Mouse (Mus musculus): ENCODE results near the gene Bptf. TPM values are rescaled to one million over a fixed set of nuclear protein-coding genes. Genes with fewer than 3 reads are reported as not detected.
"Not testable (repeated sequence)": the region's sequence is repeated elsewhere in the genome, so short reads cannot be mapped to it uniquely, and the experiment has no call there.

Bptf gene
- polyA plus RNA-seq, 1 experiment from 2014 or later: 14.4 TPM

DNA sequence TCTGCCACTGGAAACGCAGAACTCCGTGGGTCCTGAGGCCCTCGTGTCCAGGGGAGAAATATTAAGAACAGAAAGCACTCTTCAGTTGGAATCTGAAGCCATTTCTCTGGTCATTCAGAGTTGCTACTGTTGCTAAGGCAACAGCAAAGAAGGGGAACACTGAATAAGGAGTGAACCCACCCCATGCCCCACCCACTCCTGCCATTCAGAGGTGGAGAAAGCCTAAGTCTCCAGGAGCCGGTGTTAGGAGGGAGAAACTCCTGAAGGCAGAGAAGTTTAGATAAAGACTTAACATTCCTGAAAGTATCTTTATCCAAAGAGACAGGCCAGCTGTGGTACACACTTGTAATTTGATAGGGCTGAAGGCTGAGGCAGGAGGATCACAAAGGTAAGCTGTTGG is 112.6 kb downstream of the Bptf start:
- H3K9ac ChIP-seq (ENCODE audit: low read depth, low read length): no peak overlapping the region
- H3K27ac ChIP-seq (ENCODE audit: low read depth, low read length): no peak overlapping the region
- WGBS: 74% methylated on average over 4 of the region's 4 CpGs
- H3K4me1 ChIP-seq (replicated peaks; ENCODE audit: control insufficient read depth, insufficient read depth, low read length): no peaks in the 10 kb centered on the region
- no peaks in the 10 kb centered on the region for H3K27me3 ChIP-seq (replicated peaks; ENCODE audit: control insufficient read depth, insufficient read depth, low read length)
- no peak overlapping the region for H3K4me2 ChIP-seq (replicated peaks; ENCODE audit: low read depth)
- H3K36me3 ChIP-seq (ENCODE audit: control insufficient read depth, insufficient read depth): no peaks in the 10 kb centered on the region
- H3K9me3 ChIP-seq (ENCODE audit: control insufficient read depth): no peaks in the 10 kb centered on the region
- no peak for ATAC-seq
- no peak overlapping the region for H3K4me3 ChIP-seq (ENCODE audit: low read depth, low read length)
- TF ChIP-seq CTCF (IDR thresholded peaks at IDR 0.05; ENCODE audit: low read depth): no peak

DNA sequence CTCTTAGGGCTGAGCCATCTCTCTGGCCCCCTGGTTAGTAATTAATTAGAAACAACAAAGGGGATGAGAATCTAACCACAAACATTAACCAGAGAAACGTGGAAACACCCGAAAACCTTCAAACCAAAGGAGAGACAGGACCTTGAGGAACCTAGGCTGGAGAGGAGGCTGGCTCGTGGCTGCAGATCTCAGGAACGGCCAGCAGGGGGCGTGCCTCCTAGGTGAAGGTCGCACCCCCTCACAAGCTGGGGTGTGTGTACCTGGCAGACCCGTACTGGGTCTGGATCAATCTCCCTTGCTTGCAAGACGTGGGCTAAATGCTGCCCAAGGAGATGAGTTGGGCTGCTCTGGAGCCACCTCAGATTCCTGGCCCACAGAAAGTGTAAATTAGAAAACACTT is 113.3 kb downstream of the Bptf start:
- H3K4me2 ChIP-seq (replicated peaks; ENCODE audit: low read depth): no peak overlapping the region
- H3K4me1 ChIP-seq (replicated peaks; ENCODE audit: control insufficient read depth, insufficient read depth, low read length): no peaks in the 10 kb centered on the region
- no peak overlapping the region for H3K27ac ChIP-seq (ENCODE audit: low read depth, low read length)
- no peak for ATAC-seq
- H3K36me3 ChIP-seq (ENCODE audit: control insufficient read depth, insufficient read depth): no peaks in the 10 kb centered on the region
- H3K9me3 ChIP-seq (ENCODE audit: control insufficient read depth): no peaks in the 10 kb centered on the region
- H3K27me3 ChIP-seq (replicated peaks; ENCODE audit: control insufficient read depth, insufficient read depth, low read length): no peaks in the 10 kb centered on the region
- 41% methylated on average over 8 of the region's 8 CpGs for WGBS
- peak; percentile 72 for TF ChIP-seq CTCF (IDR thresholded peaks at IDR 0.05; ENCODE audit: low read depth)
- no peak overlapping the region for H3K9ac ChIP-seq (ENCODE audit: low read depth, low read length)
- H3K4me3 ChIP-seq (ENCODE audit: low read depth, low read length): no peak overlapping the region

DNA sequence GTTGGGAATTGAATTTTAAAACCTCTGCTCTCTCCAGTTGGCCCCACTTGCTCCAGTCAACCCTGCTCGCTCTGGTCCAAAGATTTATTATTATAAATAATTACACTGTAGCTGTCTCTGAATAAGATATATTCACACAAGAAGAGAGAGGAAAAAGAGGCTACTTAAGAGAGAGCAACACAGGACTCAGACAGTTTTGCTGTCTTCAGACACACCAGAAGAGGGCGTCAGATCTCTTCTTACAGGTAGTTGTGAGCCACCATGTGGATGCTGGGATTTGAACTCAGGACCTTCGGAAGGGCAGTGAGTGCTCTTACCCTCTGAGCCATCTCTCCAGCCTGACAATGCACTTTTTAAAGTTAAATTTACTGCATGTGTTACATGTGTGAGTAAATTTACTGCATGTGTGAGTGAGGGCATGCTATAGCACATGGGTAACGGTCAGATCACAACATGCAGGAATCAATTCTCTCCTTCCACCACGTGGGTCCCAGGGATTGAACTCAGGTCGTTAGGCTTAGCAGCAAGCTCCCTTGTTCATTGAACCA is 114.5 kb downstream of the Bptf start:
- H3K4me1 ChIP-seq (replicated peaks; ENCODE audit: control insufficient read depth, insufficient read depth, low read length): no peaks in the 10 kb centered on the region
- H3K27ac ChIP-seq (ENCODE audit: low read depth, low read length): no peak overlapping the region
- no peaks in the 10 kb centered on the region for H3K9me3 ChIP-seq (ENCODE audit: control insufficient read depth)
- H3K9ac ChIP-seq (ENCODE audit: low read depth, low read length): no peak overlapping the region
- peak; percentile 40 for TF ChIP-seq CTCF (IDR thresholded peaks at IDR 0.05; ENCODE audit: low read depth)
- H3K27me3 ChIP-seq (replicated peaks; ENCODE audit: control insufficient read depth, insufficient read depth, low read length): no peaks in the 10 kb centered on the region
- 63% methylated on average over 6 of the region's 6 CpGs for WGBS
- no peaks in the 10 kb centered on the region for H3K36me3 ChIP-seq (ENCODE audit: control insufficient read depth, insufficient read depth)
- no peak overlapping the region for H3K4me3 ChIP-seq (ENCODE audit: low read depth, low read length)
- H3K4me2 ChIP-seq (replicated peaks; ENCODE audit: low read depth): no peak overlapping the region
- ATAC-seq: no peak

DNA sequence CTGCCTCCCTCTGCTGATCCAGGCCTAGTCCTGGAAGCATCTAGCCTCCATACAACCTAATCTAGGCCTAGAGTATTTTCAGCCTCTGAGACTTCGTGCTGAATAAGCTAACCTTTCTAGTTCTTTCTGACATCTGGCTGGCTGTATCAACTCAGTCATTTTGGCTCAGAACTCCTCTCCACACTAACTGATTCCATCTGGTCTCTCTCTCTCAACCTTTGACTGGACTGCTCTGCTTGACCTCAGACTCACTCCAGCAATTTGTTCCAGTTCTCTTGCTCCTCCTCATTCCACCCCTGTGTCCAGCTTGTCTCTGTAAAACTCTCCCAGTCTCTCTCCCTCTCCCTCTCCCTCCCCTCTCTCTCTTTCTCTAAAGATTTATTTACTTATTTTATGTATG is 115.0 kb downstream of the Bptf start:
- no peak for ATAC-seq
- Histone ChIP-seq H3K36me3 (ENCODE audit: control insufficient read depth, insufficient read depth) (no peaks in the 10 kb centered on the region), H3K4me3 (ENCODE audit: low read depth, low read length) (no peak overlapping the region)

DNA sequence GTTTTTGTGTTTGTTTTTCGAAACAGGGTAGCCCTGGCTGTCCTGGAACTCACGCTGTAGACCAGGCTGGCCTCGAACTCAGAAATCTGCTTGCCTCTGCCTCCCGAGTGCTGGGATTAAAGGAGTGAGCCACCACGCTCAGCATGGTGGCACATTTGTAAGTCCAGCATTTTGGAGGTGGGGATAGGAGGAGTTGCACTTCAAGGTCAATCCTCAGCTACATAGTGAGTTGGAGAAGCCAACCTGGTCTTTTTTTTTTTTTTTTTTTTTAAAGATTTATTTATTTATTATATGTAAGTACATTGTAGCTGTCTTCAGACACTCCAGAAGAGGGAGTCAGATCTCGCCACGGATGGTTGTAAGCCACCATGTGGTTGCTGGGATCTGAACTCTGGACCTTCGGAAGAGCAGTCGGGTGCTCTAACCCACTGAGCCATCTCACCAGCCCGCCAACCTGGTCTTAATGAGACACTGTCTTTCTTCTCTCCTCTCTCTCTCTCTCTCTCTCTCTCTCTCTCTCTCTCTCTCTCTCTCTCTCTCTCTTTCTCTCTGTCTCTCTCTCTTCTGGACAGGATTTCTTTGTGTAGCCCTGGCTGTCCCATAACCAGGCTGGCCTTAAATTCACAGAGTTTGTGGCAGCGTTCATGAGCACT is 116.3 kb downstream of the Bptf start:
- H3K27me3 ChIP-seq (replicated peaks; ENCODE audit: control insufficient read depth, insufficient read depth, low read length); ATAC-seq; H3K9ac ChIP-seq (ENCODE audit: low read depth, low read length); H3K4me2 ChIP-seq (replicated peaks; ENCODE audit: low read depth); H3K4me3 ChIP-seq (ENCODE audit: low read depth, low read length); H3K36me3 ChIP-seq (ENCODE audit: control insufficient read depth, insufficient read depth); H3K4me1 ChIP-seq (replicated peaks; ENCODE audit: control insufficient read depth, insufficient read depth, low read length); H3K27ac ChIP-seq (ENCODE audit: low read depth, low read length); H3K9me3 ChIP-seq (ENCODE audit: control insufficient read depth): not testable (repeated sequence)
- 76% methylated on average over 11 of the region's 11 CpGs for WGBS

More for the DNA sequence above, 115.0 kb downstream of the Bptf start:
- no peak overlapping the region for H3K9ac ChIP-seq (ENCODE audit: low read depth, low read length)
- H3K27ac ChIP-seq (ENCODE audit: low read depth, low read length): no peak overlapping the region
- H3K9me3 ChIP-seq (ENCODE audit: control insufficient read depth): no peaks in the 10 kb centered on the region
- peak; percentile 35 for TF ChIP-seq CTCF (IDR thresholded peaks at IDR 0.05; ENCODE audit: low read depth)
- no peaks in the 10 kb centered on the region for H3K4me1 ChIP-seq (replicated peaks; ENCODE audit: control insufficient read depth, insufficient read depth, low read length)
- WGBS: 44% methylated on average over 1 of the region's 1 CpGs
- no peaks in the 10 kb centered on the region for H3K27me3 ChIP-seq (replicated peaks; ENCODE audit: control insufficient read depth, insufficient read depth, low read length)
- H3K4me2 ChIP-seq (replicated peaks; ENCODE audit: low read depth): no peak overlapping the region

DNA sequence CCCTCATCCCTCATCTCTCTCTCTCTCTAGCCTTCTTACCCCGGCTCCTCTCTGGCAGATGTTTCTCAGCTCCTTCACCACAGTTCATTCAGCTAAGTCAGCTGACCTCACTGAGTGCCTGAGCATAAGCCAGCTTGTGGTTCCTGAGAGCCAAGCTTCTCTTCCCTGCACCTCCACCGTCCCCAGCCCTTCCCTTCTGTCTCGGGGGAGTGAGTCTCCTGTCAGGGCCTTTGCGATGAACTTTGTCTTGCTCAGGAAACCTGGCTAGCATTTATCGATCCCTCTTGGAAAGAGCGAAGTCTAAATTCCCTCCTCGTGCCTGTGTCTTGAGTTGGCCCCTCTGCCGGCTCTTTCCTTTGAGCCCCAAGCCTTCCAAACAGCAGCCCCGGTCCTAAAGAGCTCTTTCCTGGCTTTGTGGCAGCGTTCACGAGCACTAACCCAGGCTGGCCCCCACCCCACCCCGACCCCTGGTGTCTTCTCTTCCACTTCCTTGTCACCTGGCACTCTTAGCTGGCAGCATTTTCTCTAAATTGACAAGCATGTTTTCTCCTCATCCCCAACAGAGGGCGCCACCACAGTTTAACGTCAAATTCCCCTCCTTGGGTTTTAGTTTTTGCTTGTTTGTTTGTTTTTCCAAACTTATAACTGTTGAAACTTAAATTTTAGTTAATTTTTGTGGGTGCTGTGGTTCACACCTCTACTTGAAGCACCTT is 117.2 kb downstream of the Bptf start:
- peak overlapping the region; percentile 52 for H3K4me2 ChIP-seq (replicated peaks; ENCODE audit: low read depth)
- no peaks in the 10 kb centered on the region for H3K4me1 ChIP-seq (replicated peaks; ENCODE audit: control insufficient read depth, insufficient read depth, low read length)
- peak overlapping the region; percentile 5; the same call in 1 of the 2 replicates for H3K4me3 ChIP-seq (ENCODE audit: low read depth, low read length)
- H3K9ac ChIP-seq (ENCODE audit: low read depth, low read length): peak overlapping the region; percentile 18; the same call in 1 of the 2 replicates
- H3K36me3 ChIP-seq (ENCODE audit: control insufficient read depth, insufficient read depth): no peaks in the 10 kb centered on the region
- H3K9me3 ChIP-seq (ENCODE audit: control insufficient read depth): no peaks in the 10 kb centered on the region
- H3K27me3 ChIP-seq (replicated peaks; ENCODE audit: control insufficient read depth, insufficient read depth, low read length): no peaks in the 10 kb centered on the region
- TF ChIP-seq CTCF (IDR thresholded peaks at IDR 0.05; ENCODE audit: low read depth): peak; percentile 71
- peak; percentile 67 for ATAC-seq
- peak overlapping the region; percentile 84 for H3K27ac ChIP-seq (ENCODE audit: low read depth, low read length)
- WGBS: 23% methylated on average over 14 of the region's 14 CpGs

Data from intestine, postnatal 0 days (tissue).